Mouse (Mus musculus) thymus, adult 2 months (tissue): ENCODE results near the gene Lrrc58. TPM values are rescaled to one million over a fixed set of nuclear protein-coding genes. Genes with fewer than 3 reads are reported as not detected.

Source experiments
- DNase-seq: peaks from one replicate; pipeline ENCODE4 v3.0.0; 2021
- H3K27ac ChIP-seq: fragments of 200-500 bp; 2 replicates; pipeline ENCODE4 v1.5.1; 2012; ENCODE audit warnings: low read length, control low read depth; ENCODE audit not compliant: control insufficient read depth, insufficient read depth
- H3K27me3 ChIP-seq: fragments of 200-500 bp; 2 replicates; pipeline ENCODE4 v1.6.1; 2012; ENCODE audit warnings: mild to moderate bottlenecking, low read length, moderate library complexity, mixed read lengths; ENCODE audit not compliant: control insufficient read depth, insufficient read depth
- H3K36me3 ChIP-seq: fragments of 200-500 bp; 2 replicates; pipeline ENCODE4 v1.6.1; 2012; ENCODE audit warnings: mild to moderate bottlenecking, low read length, moderate library complexity; ENCODE audit not compliant: control insufficient read depth, insufficient read depth
- H3K4me1 ChIP-seq: fragments of 200-500 bp; replicated peaks from 2 replicates; pipeline ENCODE4 v1.6.1; 2012; ENCODE audit warnings: low read length; ENCODE audit not compliant: control insufficient read depth, insufficient read depth
- H3K4me3 ChIP-seq: fragments of 200-500 bp; 2 replicates; pipeline ENCODE4 v1.5.1; 2012; ENCODE audit warnings: mild to moderate bottlenecking, low read length, control low read depth, moderate library complexity; ENCODE audit not compliant: control insufficient read depth, insufficient read depth
- CTCF ChIP-seq: fragments of 200-500 bp; IDR thresholded peaks from 2 replicates; pipeline ENCODE4 v1.5.1; 2012; ENCODE audit warnings: mild to moderate bottlenecking, control low read depth, low read length, moderate library complexity, borderline replicate concordance; ENCODE audit not compliant: control insufficient read depth, poor library complexity, insufficient read depth; ENCODE audit errors: extremely low read depth
- POLR2A ChIP-seq: fragments of 200-500 bp; IDR thresholded peaks from 2 replicates; pipeline ENCODE4 v1.6.1; 2012; ENCODE audit warnings: mild to moderate bottlenecking, low read length, control low read depth, moderate library complexity; ENCODE audit not compliant: control insufficient read depth, poor library complexity, insufficient read depth; ENCODE audit errors: extremely low read depth
- WGBS: fragments of 180-500 bp; shearing (Covaris S2); methylation state at CpG from one replicate; pipeline ENCODE4 v1.1.7; 2018; 5-methylcytosine and 5-hydroxymethylcytosine counted together
- polyA plus RNA-seq: library from polyadenylated mRNA; depleted of rRNA; stranded (reverse); fragments of >200 nt; gene quantifications from 2 replicates; pipeline ENCODE4 v1.2.3, GENCODE M21; 2012

Gene Lrrc58
- polyA plus RNA-seq, 1 experiment = 15.3 TPM

- 69% methylated on average over 5 of the region's 5 CpGs for WGBS
- TF ChIP-seq CTCF = no peak
- no peak for TF ChIP-seq POLR2A
- no peak for DNase-seq
- 0 out of 2 replicates have a peak, but pooled peaks cover 2% of the 10 kb centered on the region for H3K4me1 ChIP-seq
- no peaks in the 10 kb centered on the region for H3K36me3 ChIP-seq
- H3K27ac ChIP-seq = no peak overlapping the region
- H3K27me3 ChIP-seq = no peaks in the 10 kb centered on the region
- H3K4me3 ChIP-seq = no peak overlapping the region
These were observed 13.6 kb upstream of the Lrrc58 start for GRCm38 (mm10) chr16:37854593-37854992.

- Histone ChIP-seq H3K36me3 (no peaks in the 10 kb centered on the region), H3K27me3 (no peaks in the 10 kb centered on the region), H3K27ac (no peak overlapping the region), H3K4me3 (no peak overlapping the region), H3K4me1 (0 out of 2 replicates have a peak, but pooled peaks cover 2% of the 10 kb centered on the region)
- no peak for DNase-seq
- no peak for TF ChIP-seq POLR2A
- no peak for TF ChIP-seq CTCF
- 94% methylated on average over 8 of the region's 8 CpGs for WGBS
These were observed 12.6 kb upstream of the Lrrc58 start for GRCm38 (mm10) chr16:37855583-37855982.

GRCm38 (mm10) chr16:37856327-37856726 lies 11.9 kb upstream of the Lrrc58 start:
- WGBS = 57% methylated on average over 3 of the region's 3 CpGs
- TF ChIP-seq POLR2A (no peak), CTCF (no peak)
- Histone ChIP-seq H3K27ac (no peak overlapping the region), H3K27me3 (no peaks in the 10 kb centered on the region), H3K36me3 (no peaks in the 10 kb centered on the region), H3K4me3 (no peak overlapping the region), H3K4me1 (0 out of 2 replicates have a peak, but pooled peaks cover 2% of the 10 kb centered on the region)
- no peak for DNase-seq

DNA sequence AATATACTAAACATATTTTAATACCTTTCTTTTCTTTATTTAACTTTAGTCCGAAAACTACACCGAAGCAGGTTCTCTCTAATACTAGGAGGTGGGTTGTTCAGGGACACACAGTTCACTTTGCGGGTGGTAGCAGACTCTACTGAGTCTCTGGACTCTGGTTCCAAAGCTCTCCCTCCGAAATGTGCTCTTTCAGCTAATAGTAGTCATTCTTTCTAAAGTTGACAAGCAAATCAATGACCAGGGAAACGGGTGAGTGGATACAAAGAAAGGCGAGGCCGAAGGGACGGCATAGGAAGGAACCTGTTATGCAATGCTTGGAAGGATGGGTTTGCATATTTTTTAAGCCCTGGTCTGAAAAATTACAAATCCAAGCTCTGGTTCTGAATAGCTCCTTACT lies 10.7 kb upstream of the Lrrc58 start:
- Histone ChIP-seq H3K4me3 (no peak overlapping the region), H3K27me3 (no peaks in the 10 kb centered on the region), H3K27ac (no peak overlapping the region), H3K36me3 (no peaks in the 10 kb centered on the region), H3K4me1 (0 out of 2 replicates have a peak, but pooled peaks cover 2% of the 10 kb centered on the region)
- no peak for TF ChIP-seq POLR2A
- TF ChIP-seq CTCF = no peak
- DNase-seq = no peak
- 92% methylated on average over 8 of the region's 8 CpGs for WGBS

DNA sequence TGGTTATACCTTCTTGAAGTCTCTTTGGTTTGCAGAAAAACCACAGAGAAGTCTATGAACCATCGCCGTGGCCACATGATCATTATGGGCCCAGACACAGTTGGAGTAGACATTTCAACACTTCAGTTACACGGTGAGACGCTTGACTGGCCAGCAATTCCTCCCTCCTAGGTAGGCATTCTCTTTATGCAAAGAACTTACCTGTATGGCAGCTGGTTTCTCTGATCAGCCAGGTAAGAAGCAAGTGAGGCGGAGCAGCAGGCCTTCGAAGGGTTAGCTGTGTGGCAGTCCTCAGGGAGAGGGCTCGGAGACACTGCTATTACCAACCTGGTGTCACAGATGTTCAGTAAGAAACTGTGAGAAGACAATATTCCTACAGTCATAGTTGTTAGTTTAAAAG lies 8.0 kb upstream of the Lrrc58 start:
- TF ChIP-seq CTCF (no peak), POLR2A (no peak)
- Histone ChIP-seq H3K36me3 (no peaks in the 10 kb centered on the region), H3K27ac (no peak overlapping the region), H3K27me3 (no peaks in the 10 kb centered on the region), H3K4me1 (no peaks in the 10 kb centered on the region), H3K4me3 (no peak overlapping the region)
- DNase-seq = no peak
- 51% methylated on average over 7 of the region's 7 CpGs for WGBS

GRCm38 (mm10) chr16:37861029-37861428 lies 7.2 kb upstream of the Lrrc58 start, which contains the start of gene Gm36028:
TSS of gene Gm36028 (minus strand) at chr16:37861146.
- DNase-seq = no peak
- Histone ChIP-seq H3K4me1 (no peaks in the 10 kb centered on the region), H3K27ac (no peak within 1 kb of the TSS), H3K4me3 (no peak within 1 kb of the TSS), H3K27me3 (no peaks in the 10 kb centered on the region), H3K36me3 (no peaks in the 10 kb centered on the region)
- 93% methylated on average over 7 of the region's 7 CpGs for WGBS
- TF ChIP-seq POLR2A = no peak
- no peak for TF ChIP-seq CTCF

DNA sequence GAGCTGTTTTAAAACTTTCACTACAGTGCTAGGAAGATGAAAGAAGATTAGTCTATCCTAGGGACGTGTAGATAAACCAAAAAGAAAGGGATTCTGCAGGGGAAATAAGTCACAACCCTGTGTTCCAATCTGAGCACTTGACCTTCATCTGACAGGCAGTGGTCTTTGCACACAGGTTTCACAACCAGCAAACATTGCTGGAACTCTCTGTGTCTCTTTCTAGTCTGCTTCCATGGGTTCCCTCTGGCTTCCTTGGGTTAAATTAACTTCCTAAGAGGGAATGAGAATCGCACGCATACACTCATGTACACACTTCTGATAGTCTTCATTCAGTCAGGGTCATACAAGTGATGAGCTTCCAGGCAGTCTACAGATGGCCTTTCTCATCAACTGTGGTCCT lies 4.3 kb upstream of the Lrrc58 start:
- Histone ChIP-seq H3K27me3 (no peaks in the 10 kb centered on the region), H3K4me3 (no peak overlapping the region), H3K27ac (no peak overlapping the region), H3K36me3 (no peaks in the 10 kb centered on the region), H3K4me1 (peaks cover 5% of the 10 kb centered on the region)
- TF ChIP-seq POLR2A (no peak), CTCF (no peak)
- DNase-seq = no peak
- 88% methylated on average over 3 of the region's 3 CpGs for WGBS
